Mouse (Mus musculus) neural tube, embryonic 11.5 days (tissue): ENCODE measurements at regions not wholly inside any gene's neighbourhood (a gene's known extent, or its start where the extent isn't known, plus 50 kb on each side); places are given as distances from the start of the nearest gene placed in this dataset.
"Not testable (repeated sequence)": the region's sequence is repeated elsewhere in the genome, so short reads cannot be mapped to it uniquely, and the experiment has no call there.

Experiments
- ATAC-seq: fragments of 200-750 bp; cut with Nextera tagmentation; 2 replicates; pipeline ENCODE4 v1.8.0; 2017; ENCODE audit warnings: moderate number of reproducible peaks, mild to moderate bottlenecking, moderate TSS enrichment, moderate library complexity; ENCODE audit not compliant: insufficient read depth, low FRiP score, low TSS enrichment
- DNase-seq: peaks from one replicate; pipeline ENCODE4 v3.0.0-alpha.2; 2015; ENCODE audit warnings: low spot score
- H3K27ac ChIP-seq: fragments of 300-500 bp; sonication (generic); 2 replicates; pipeline ENCODE4 v1.5.1; 2014; ENCODE audit warnings: low read depth, mild to moderate bottlenecking, low read length
- H3K27me3 ChIP-seq: fragments of 300-500 bp; sonication (generic); 2 replicates; pipeline ENCODE4 v1.6.1; 2014; ENCODE audit warnings: mild to moderate bottlenecking, low read length, mixed read lengths; ENCODE audit not compliant: control insufficient read depth, insufficient read depth
- H3K36me3 ChIP-seq: fragments of 300-500 bp; sonication (generic); 2 replicates; pipeline ENCODE4 v1.6.1; 2014; ENCODE audit warnings: mild to moderate bottlenecking, low read length, moderate library complexity, mixed read lengths; ENCODE audit not compliant: control insufficient read depth, insufficient read depth
- H3K4me1 ChIP-seq: fragments of 300-500 bp; sonication (generic); 2 replicates; pipeline ENCODE4 v1.6.1; 2014; ENCODE audit warnings: low read length, mixed read lengths; ENCODE audit not compliant: control insufficient read depth, insufficient read depth
- H3K4me2 ChIP-seq: fragments of 300-500 bp; sonication (generic); 2 replicates; pipeline ENCODE4 v1.6.1; 2014; ENCODE audit warnings: low read depth, mild to moderate bottlenecking, moderate library complexity
- H3K4me3 ChIP-seq: fragments of 300-500 bp; sonication (generic); 2 replicates; pipeline ENCODE4 v1.5.1; 2014; ENCODE audit warnings: low read depth, low read length
- H3K9ac ChIP-seq: fragments of 300-500 bp; sonication (generic); 2 replicates; pipeline ENCODE4 v1.6.1; 2014; ENCODE audit warnings: mild to moderate bottlenecking, low read length
- H3K9me3 ChIP-seq: fragments of 300-500 bp; sonication (generic); 2 replicates; pipeline ENCODE4 v1.6.1; 2016; ENCODE audit warnings: low read length; ENCODE audit not compliant: control insufficient read depth
- WGBS: fragments of 180-500 bp; shearing (Covaris S2); extraction: QIAGEN DNeasy Blood & Tissue Kit; methylation state at CpG from one replicate; pipeline ENCODE4 v1.1.7; 2014; 5-methylcytosine and 5-hydroxymethylcytosine counted together

GRCm38 (mm10) chr6:22657401-22657800 lies 217.9 kb upstream of the Ptprz1 start:
- not testable (repeated sequence) for ATAC-seq, H3K4me1 ChIP-seq, H3K9ac ChIP-seq, H3K27me3 ChIP-seq, H3K9me3 ChIP-seq, H3K27ac ChIP-seq, H3K4me3 ChIP-seq, H3K36me3 ChIP-seq, DNase-seq, H3K4me2 ChIP-seq
- WGBS: 95% methylated on average over 14 of the region's 15 CpGs

- Histone ChIP-seq H3K9me3 (no peaks in the 10 kb centered on the region), H3K4me3 (no peak overlapping the region), H3K27me3 (no peaks in the 10 kb centered on the region), H3K4me1 (no peaks in the 10 kb centered on the region), H3K9ac (no peak overlapping the region), H3K36me3 (no peaks in the 10 kb centered on the region), H3K27ac (no peak overlapping the region), H3K4me2 (no peak overlapping the region)
- ATAC-seq (no peak), DNase-seq (no peak)
Measured at GRCm38 (mm10) chr6:22640100-22640499, 235.2 kb upstream of the Ptprz1 start.

- no peaks in the 10 kb centered on the region for H3K4me1 ChIP-seq
- H3K9ac ChIP-seq: no peak overlapping the region
- DNase-seq: no peak
- no peaks in the 10 kb centered on the region for H3K27me3 ChIP-seq
- H3K9me3 ChIP-seq: no peaks in the 10 kb centered on the region
- H3K36me3 ChIP-seq: no peaks in the 10 kb centered on the region
- H3K4me2 ChIP-seq: no peak overlapping the region
- H3K27ac ChIP-seq: no peak overlapping the region
- H3K4me3 ChIP-seq: no peak overlapping the region
- ATAC-seq: no peak
- 91% methylated on average over 3 of the region's 3 CpGs for WGBS
Measured at GRCm38 (mm10) chr6:22635141-22635540, 240.2 kb upstream of the Ptprz1 start.

- Histone ChIP-seq H3K4me3 (no peak overlapping the region), H3K4me1 (no peaks in the 10 kb centered on the region), H3K9ac (no peak overlapping the region), H3K9me3 (no peaks in the 10 kb centered on the region), H3K27ac (no peak overlapping the region), H3K27me3 (no peaks in the 10 kb centered on the region), H3K4me2 (no peak overlapping the region), H3K36me3 (no peaks in the 10 kb centered on the region)
- no peak for ATAC-seq
- WGBS: 86% methylated on average over 5 of the region's 5 CpGs
- DNase-seq: no peak
Measured at GRCm38 (mm10) chr6:22634740-22635139, 240.6 kb upstream of the Ptprz1 start.

- no peak overlapping the region for H3K4me3 ChIP-seq
- H3K27me3 ChIP-seq: no peaks in the 10 kb centered on the region
- no peak for DNase-seq
- no peak overlapping the region for H3K27ac ChIP-seq
- WGBS: 81% methylated on average over 5 of the region's 5 CpGs
- no peaks in the 10 kb centered on the region for H3K36me3 ChIP-seq
- H3K9me3 ChIP-seq: no peaks in the 10 kb centered on the region
- no peaks in the 10 kb centered on the region for H3K4me1 ChIP-seq
- no peak for ATAC-seq
- no peak overlapping the region for H3K9ac ChIP-seq
- H3K4me2 ChIP-seq: no peak overlapping the region
Measured at GRCm38 (mm10) chr6:22591592-22591991, 235.5 kb upstream of the Fam3c start.

GRCm38 (mm10) chr6:22584851-22585250 lies 228.8 kb upstream of the Fam3c start:
- ATAC-seq (no peak), DNase-seq (no peak)
- Histone ChIP-seq H3K9me3 (no peaks in the 10 kb centered on the region), H3K9ac (no peak overlapping the region), H3K27me3 (no peaks in the 10 kb centered on the region), H3K4me3 (no peak overlapping the region), H3K36me3 (no peaks in the 10 kb centered on the region), H3K4me2 (no peak overlapping the region), H3K4me1 (no peaks in the 10 kb centered on the region), H3K27ac (no peak overlapping the region)
- 61% methylated on average over 4 of the region's 4 CpGs for WGBS

GRCm38 (mm10) chr6:22572925-22573324 lies 216.9 kb upstream of the Fam3c start:
- Histone ChIP-seq H3K9ac (no peak overlapping the region), H3K36me3 (no peaks in the 10 kb centered on the region), H3K4me2 (no peak overlapping the region), H3K27me3 (no peaks in the 10 kb centered on the region), H3K9me3 (no peaks in the 10 kb centered on the region), H3K4me3 (no peak overlapping the region), H3K4me1 (no peaks in the 10 kb centered on the region), H3K27ac (no peak overlapping the region)
- ATAC-seq (no peak), DNase-seq (no peak)
- 59% methylated on average over 1 of the region's 1 CpGs for WGBS

- Histone ChIP-seq H3K9ac (no peak overlapping the region), H3K4me2 (no peak overlapping the region), H3K27me3 (no peaks in the 10 kb centered on the region), H3K4me3 (no peak overlapping the region), H3K9me3 (no peaks in the 10 kb centered on the region), H3K36me3 (no peaks in the 10 kb centered on the region), H3K27ac (no peak overlapping the region), H3K4me1 (no peaks in the 10 kb centered on the region)
- no peak for DNase-seq
- WGBS: 89% methylated on average over 9 of the region's 9 CpGs
- no peak for ATAC-seq
Measured at GRCm38 (mm10) chr6:22567891-22568290, 211.8 kb upstream of the Fam3c start.

- Histone ChIP-seq H3K27ac (no peak overlapping the region), H3K36me3 (no peaks in the 10 kb centered on the region), H3K4me3 (no peak overlapping the region), H3K4me1 (no peaks in the 10 kb centered on the region), H3K9me3 (no peaks in the 10 kb centered on the region), H3K4me2 (no peak overlapping the region), H3K9ac (no peak overlapping the region), H3K27me3 (no peaks in the 10 kb centered on the region)
- WGBS: 82% methylated on average over 13 of the region's 13 CpGs
- ATAC-seq (peak; percentile 60; the same call in 1 of the 2 replicates), DNase-seq (peak; percentile 25)
Measured at GRCm38 (mm10) chr6:22548296-22549245, 192.5 kb upstream of the Fam3c start.
